Mouse (Mus musculus) C2C12 (cell line): ENCODE measurements around the gene Ccl1. TPM values are rescaled to one million over a fixed set of nuclear protein-coding genes. Genes with fewer than 3 reads are reported as not detected.

Experiments used
- H3K27me3 ChIP-seq: one replicate; pipeline ENCODE4 v1.6.1; 2011; ENCODE audit not compliant: control insufficient read depth, insufficient read depth, insufficient read length
- H3K36me3 ChIP-seq: one replicate; pipeline ENCODE4 v1.6.1; 2011; ENCODE audit not compliant: control insufficient read depth, insufficient read depth
- H3K4me3 ChIP-seq: one replicate; pipeline ENCODE4 v1.5.1; 2011; ENCODE audit warnings: mild to moderate bottlenecking, control low read depth; ENCODE audit not compliant: poor library complexity, insufficient read depth, severe bottlenecking
- H3K79me2 ChIP-seq: one replicate; pipeline ENCODE4 v1.6.1; 2011; ENCODE audit not compliant: control insufficient read depth, insufficient read depth
- H3K79me3 ChIP-seq: one replicate; pipeline ENCODE4 v1.6.1; 2011; ENCODE audit warnings: low read depth, control low read depth
- H3ac ChIP-seq: one replicate; pipeline ENCODE3; 2011; ENCODE audit warnings: low read depth; ENCODE audit not compliant: control insufficient read depth, insufficient read length
- CEBPB ChIP-seq: IDR thresholded peaks from one replicate; pipeline ENCODE4 v1.6.1; 2011; ENCODE audit warnings: low read depth, mild to moderate bottlenecking, control low read depth, moderate library complexity
- CTCF ChIP-seq: IDR thresholded peaks from one replicate; pipeline ENCODE4 v1.5.1; 2011; ENCODE audit not compliant: control insufficient read depth, insufficient read depth, insufficient read length
- FOSL1 ChIP-seq: IDR thresholded peaks from one replicate; pipeline ENCODE4 v1.8.0; 2011; ENCODE audit warnings: mild to moderate bottlenecking, low read length; ENCODE audit not compliant: poor library complexity, insufficient read depth, severe bottlenecking
- MAX ChIP-seq: IDR thresholded peaks from one replicate; pipeline ENCODE4 v1.6.1; 2011; ENCODE audit warnings: mild to moderate bottlenecking, control low read depth
- MYOD1 ChIP-seq: IDR thresholded peaks from one replicate; pipeline ENCODE4 v1.6.1; 2011; ENCODE audit warnings: low read depth; ENCODE audit not compliant: control insufficient read depth, insufficient read length
- MYOG ChIP-seq: IDR thresholded peaks from one replicate; pipeline ENCODE4 v1.6.1; 2011; ENCODE audit not compliant: control insufficient read depth, insufficient read length; ENCODE audit errors: extremely low read depth
- USF1 ChIP-seq: IDR thresholded peaks from one replicate; pipeline ENCODE4 v1.6.1; 2011; ENCODE audit warnings: low read depth, mild to moderate bottlenecking, control low read depth, moderate library complexity
- polyA plus RNA-seq: library from polyadenylated mRNA; unstranded; fragments of >200 nt; fragmentation: generic; extraction: Trizol; gene quantifications from one replicate; pipeline ENCODE4 v1.2.1, GENCODE M21; 2012; ENCODE audit warnings: missing spikeins

The Ccl1 gene
- polyA plus RNA-seq, 1 experiment = not detected

GRCm38 (mm10) chr11:82173491-82173890, 132.0 kb downstream of the Ccl1 start:
- Histone ChIP-seq H3K4me3 (no peak overlapping the region), H3K36me3 (no peaks in the 10 kb centered on the region), H3K79me3 (no peaks in the 10 kb centered on the region), H3K27me3 (no peaks in the 10 kb centered on the region), H3ac (no peak overlapping the region), H3K79me2 (no peaks in the 10 kb centered on the region)
- TF ChIP-seq CTCF (no peak), CEBPB (no peak), FOSL1 (no peak), MYOD1 (no peak), USF1 (no peak), MAX (no peak), MYOG (no peak)

- Histone ChIP-seq H3K79me3 (no peaks in the 10 kb centered on the region), H3K4me3 (no peak overlapping the region), H3K27me3 (no peaks in the 10 kb centered on the region), H3ac (no peak overlapping the region), H3K36me3 (no peaks in the 10 kb centered on the region), H3K79me2 (no peaks in the 10 kb centered on the region)
- TF ChIP-seq CTCF = no peak
- peak; percentile 96 for TF ChIP-seq MYOD1
- TF ChIP-seq MAX = peak; percentile 96
- TF ChIP-seq CEBPB = peak; percentile 100
- peak; percentile 81 for TF ChIP-seq USF1
These were observed 134.0 kb downstream of the Ccl1 start for GRCm38 (mm10) chr11:82171316-82172071.

DNA sequence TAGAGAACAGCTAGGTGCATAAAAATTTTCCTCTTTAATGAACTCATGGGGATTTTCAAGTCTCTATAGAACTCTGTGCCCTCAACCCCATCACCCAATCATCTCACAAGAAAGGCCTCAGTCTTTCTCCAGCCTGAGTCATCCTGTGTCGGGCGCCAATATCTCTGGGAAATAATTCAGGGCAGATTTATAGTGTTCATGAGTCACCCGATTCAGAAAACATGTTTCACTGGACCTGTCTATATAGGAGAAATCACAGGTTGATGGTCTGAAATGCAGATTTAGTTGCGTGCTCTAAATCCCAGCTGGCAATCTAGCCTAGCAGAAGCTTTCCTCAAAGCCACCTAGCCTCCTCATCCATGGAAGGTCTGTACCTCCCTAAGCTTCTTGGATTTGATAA, 136.0 kb downstream of the Ccl1 start:
- Histone ChIP-seq H3K36me3 (no peaks in the 10 kb centered on the region), H3ac (no peak overlapping the region), H3K27me3 (no peaks in the 10 kb centered on the region), H3K79me3 (no peaks in the 10 kb centered on the region), H3K4me3 (no peak overlapping the region), H3K79me2 (no peaks in the 10 kb centered on the region)
- TF ChIP-seq CEBPB (peak; percentile 1), FOSL1 (peak; percentile 96), MAX (peak; percentile 61), MYOG (no peak)

DNA sequence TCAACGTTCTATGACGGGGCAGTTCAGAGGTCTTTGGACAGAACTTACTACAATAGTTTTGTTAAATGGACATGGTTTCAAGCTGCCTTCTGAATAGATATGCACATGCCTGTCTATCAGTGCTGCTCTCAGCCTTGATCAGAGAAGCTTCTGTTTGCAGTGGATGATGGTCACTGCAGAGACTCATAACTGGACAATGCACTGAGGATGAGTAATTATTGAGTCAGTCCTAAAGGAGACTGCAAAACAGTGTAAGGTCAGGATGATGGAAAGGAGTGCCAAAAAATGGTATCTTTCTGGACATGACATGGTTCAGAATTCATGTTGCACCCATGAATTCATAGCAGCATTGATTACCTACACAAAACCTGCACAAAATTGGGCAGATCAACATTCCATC, 137.2 kb downstream of the Ccl1 start:
- H3K27me3 ChIP-seq = no peaks in the 10 kb centered on the region
- TF ChIP-seq CTCF (no peak), MAX (peak; percentile 38), MYOG (no peak), CEBPB (no peak), MYOD1 (peak; percentile 38), FOSL1 (peak; percentile 96)
- no peaks in the 10 kb centered on the region for H3K79me3 ChIP-seq
- H3K4me3 ChIP-seq = no peak overlapping the region
- no peaks in the 10 kb centered on the region for H3K36me3 ChIP-seq
- no peak overlapping the region for H3ac ChIP-seq
- H3K79me2 ChIP-seq = no peaks in the 10 kb centered on the region

GRCm38 (mm10) chr11:82163285-82163684, 142.2 kb downstream of the Ccl1 start:
- H3K79me2 ChIP-seq = no peaks in the 10 kb centered on the region
- H3ac ChIP-seq = no peak overlapping the region
- H3K79me3 ChIP-seq = no peaks in the 10 kb centered on the region
- no peaks in the 10 kb centered on the region for H3K36me3 ChIP-seq
- TF ChIP-seq USF1 (no peak), MYOD1 (no peak), MAX (no peak), FOSL1 (no peak), MYOG (no peak), CEBPB (no peak), CTCF (no peak)
- H3K4me3 ChIP-seq = no peak overlapping the region
- no peaks in the 10 kb centered on the region for H3K27me3 ChIP-seq

DNA sequence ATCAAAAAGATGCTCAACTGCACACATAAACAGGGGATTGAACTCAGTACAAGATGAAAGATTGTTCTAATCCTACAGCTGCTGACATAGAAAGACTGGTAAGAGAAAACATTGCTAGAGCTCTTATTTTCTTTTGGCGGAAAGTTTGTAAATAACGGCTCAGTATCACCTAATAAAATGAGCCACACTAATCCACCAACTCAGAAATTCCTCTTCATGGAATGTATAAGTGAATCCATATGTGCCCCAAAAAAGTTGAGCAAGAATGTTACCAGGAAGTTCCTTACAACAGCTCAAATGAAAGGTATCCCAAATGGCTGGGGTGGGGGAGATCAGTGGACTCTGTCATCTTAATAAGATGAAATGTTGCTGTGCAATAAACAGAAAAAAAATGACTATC, 146.4 kb downstream of the Ccl1 start:
- H3K36me3 ChIP-seq = no peaks in the 10 kb centered on the region
- H3K79me3 ChIP-seq = no peaks in the 10 kb centered on the region
- no peaks in the 10 kb centered on the region for H3K79me2 ChIP-seq
- no peak overlapping the region for H3ac ChIP-seq
- no peak overlapping the region for H3K4me3 ChIP-seq
- no peaks in the 10 kb centered on the region for H3K27me3 ChIP-seq
- TF ChIP-seq CTCF = no peak
- no peak for TF ChIP-seq MYOD1
- no peak for TF ChIP-seq MAX
- no peak for TF ChIP-seq USF1
- TF ChIP-seq FOSL1 = no peak
- TF ChIP-seq CEBPB = no peak
- TF ChIP-seq MYOG = no peak
